Mouse (Mus musculus) liver, adult 2 months (tissue): ENCODE measurements around the gene Fam189a2. TPM values are rescaled to one million over a fixed set of nuclear protein-coding genes. Genes with fewer than 3 reads are reported as not detected.

Experiments
- DNase-seq: peaks from one replicate; pipeline ENCODE4 v3.0.0-alpha.2; 2011; ENCODE audit warnings: low read depth, low spot score; ENCODE audit errors: extremely low read depth
- H3K27ac ChIP-seq: fragments of 200-500 bp; replicated peaks from 2 replicates; pipeline ENCODE4 v1.5.1; 2012; ENCODE audit warnings: low read depth, mild to moderate bottlenecking, control low read depth, inconsistent platforms, low read length; ENCODE audit not compliant: insufficient read depth
- H3K27me3 ChIP-seq: fragments of 200-500 bp; 2 replicates; pipeline ENCODE4 v1.6.1; 2012; ENCODE audit warnings: mild to moderate bottlenecking, moderate library complexity, low read length, inconsistent platforms; ENCODE audit not compliant: control insufficient read depth, insufficient read depth
- H3K36me3 ChIP-seq: fragments of 200-500 bp; 2 replicates; pipeline ENCODE4 v1.6.1; 2012; ENCODE audit warnings: low read length, inconsistent platforms; ENCODE audit not compliant: control insufficient read depth, insufficient read depth
- H3K4me1 ChIP-seq: fragments of 200-500 bp; 2 replicates; pipeline ENCODE4 v1.6.1; 2011; ENCODE audit warnings: low read length; ENCODE audit not compliant: control insufficient read depth, insufficient read depth
- H3K4me3 ChIP-seq: fragments of 200-500 bp; 2 replicates; pipeline ENCODE4 v1.5.1; 2011; ENCODE audit warnings: low read depth, mild to moderate bottlenecking, control low read depth, low read length, moderate library complexity; ENCODE audit not compliant: insufficient read depth
- H3K79me2 ChIP-seq: fragments of 200-500 bp; 2 replicates; pipeline ENCODE4 v1.6.1; 2012; ENCODE audit warnings: inconsistent platforms, mild to moderate bottlenecking, low read length, moderate library complexity; ENCODE audit not compliant: control insufficient read depth, insufficient read depth
- H3K9ac ChIP-seq: fragments of 200-500 bp; 2 replicates; pipeline ENCODE4 v1.6.1; 2012; ENCODE audit warnings: low read depth, mild to moderate bottlenecking, control low read depth, inconsistent platforms, low read length
- CTCF ChIP-seq: fragments of 200-500 bp; IDR thresholded peaks from 2 replicates; pipeline ENCODE4 v1.5.1; 2011; ENCODE audit warnings: low read depth, low read length, control low read depth
- POLR2A ChIP-seq: fragments of 200-500 bp; IDR thresholded peaks from 2 replicates; pipeline ENCODE4 v1.6.1; 2011; ENCODE audit warnings: low read length, control low read depth; ENCODE audit not compliant: insufficient read depth; ENCODE audit errors: extremely low read depth
- WGBS: fragments of 180-500 bp; shearing (Covaris S2); methylation state at CpG from one replicate; pipeline ENCODE4 v1.1.7; 2018; 5-methylcytosine and 5-hydroxymethylcytosine counted together
- polyA plus RNA-seq: library from polyadenylated mRNA; depleted of rRNA; stranded (reverse); fragments of >200 nt; gene quantifications from 2 replicates; pipeline ENCODE4 v1.2.3, GENCODE M21; 2012
- total RNA-seq: library from RNA; depleted of rRNA; stranded (reverse); fragments of >200 nt; gene quantifications from 2 replicates; pipeline ENCODE4 v1.2.3, GENCODE M21; 2014

Fam189a2 gene
- total and polyA plus RNA-seq, 2 experiments, result 0.73 to 0.74 TPM

DNA sequence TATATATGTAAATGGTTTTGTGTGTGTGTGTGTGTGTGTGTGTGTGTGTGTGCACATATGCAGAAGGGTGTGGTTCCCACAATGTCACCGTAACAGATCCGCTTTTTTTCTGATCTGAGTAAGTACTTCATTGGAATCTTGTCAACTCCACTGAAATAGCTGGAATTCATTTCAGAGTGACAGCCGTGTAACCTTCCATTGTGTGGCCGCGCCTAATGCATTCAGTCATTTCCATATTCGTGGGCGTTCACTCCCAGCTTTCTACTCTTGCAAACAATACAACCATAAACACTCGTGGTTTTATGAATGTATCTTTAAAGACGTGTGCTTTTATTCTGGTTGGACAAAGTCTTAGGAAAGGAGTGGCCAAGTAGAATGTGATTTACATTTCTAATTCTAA lies 6.7 kb downstream of the Fam189a2 start:
- DNase-seq, result no peak
- no peak overlapping the region for H3K4me3 ChIP-seq
- TF ChIP-seq CTCF (no peak), POLR2A (no peak)
- H3K4me1 ChIP-seq, result 0 out of 2 replicates have a peak, but pooled peaks cover 3% of the 10 kb centered on the region
- WGBS, result 84% methylated on average over 9 of the region's 9 CpGs
- no peak overlapping the region for H3K27ac ChIP-seq
- no peaks in the 10 kb centered on the region for H3K36me3 ChIP-seq
- no peaks in the 10 kb centered on the region for H3K27me3 ChIP-seq
- H3K79me2 ChIP-seq, result no peaks in the 10 kb centered on the region
- no peak overlapping the region for H3K9ac ChIP-seq

DNA sequence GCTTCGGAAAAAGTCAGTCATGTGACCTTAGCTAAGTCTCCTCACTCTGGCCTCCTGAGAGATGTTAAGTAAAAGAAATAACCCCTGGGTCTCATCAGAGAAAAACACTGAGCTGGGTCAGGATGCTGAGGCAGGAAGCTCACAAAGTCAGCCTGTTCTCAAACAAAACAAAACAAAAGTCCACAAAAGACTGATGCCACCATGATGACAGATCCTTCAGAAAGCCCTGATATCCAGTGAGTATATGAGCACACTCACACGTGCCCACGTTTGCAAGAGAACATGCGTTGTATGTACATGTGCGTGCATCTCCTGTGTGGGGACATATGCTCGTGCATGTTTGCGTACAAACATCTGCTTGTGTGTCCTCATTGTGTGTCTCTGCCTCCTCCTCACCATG lies 7.5 kb downstream of the Fam189a2 start:
- TF ChIP-seq POLR2A, result no peak
- TF ChIP-seq CTCF, result no peak
- 0 out of 2 replicates have a peak, but pooled peaks cover 3% of the 10 kb centered on the region for H3K4me1 ChIP-seq
- H3K9ac ChIP-seq, result no peak overlapping the region
- WGBS, result 77% methylated on average over 7 of the region's 7 CpGs
- no peaks in the 10 kb centered on the region for H3K27me3 ChIP-seq
- no peaks in the 10 kb centered on the region for H3K36me3 ChIP-seq
- H3K27ac ChIP-seq, result no peak overlapping the region
- no peak for DNase-seq
- H3K4me3 ChIP-seq, result no peak overlapping the region
- H3K79me2 ChIP-seq, result no peaks in the 10 kb centered on the region

DNA sequence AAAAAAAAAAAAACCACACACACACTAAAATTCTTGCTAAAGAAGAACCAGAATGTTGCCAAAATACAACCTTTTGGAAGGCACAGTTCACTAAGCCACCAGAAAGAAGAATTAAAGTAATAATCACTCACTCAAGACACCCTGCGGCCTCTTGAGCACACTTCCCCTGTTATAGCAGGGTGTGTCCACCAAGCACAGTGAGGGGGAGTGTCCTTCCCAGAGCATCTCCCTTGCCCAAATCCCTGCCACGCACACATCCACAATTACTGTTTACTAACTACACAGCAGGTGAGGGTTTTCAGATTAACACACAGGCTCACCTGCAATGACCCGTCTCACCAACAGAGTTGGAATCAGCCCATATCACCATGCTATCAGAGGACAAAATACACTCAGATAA lies 8.0 kb downstream of the Fam189a2 start:
- Histone ChIP-seq H3K4me1 (peaks cover 6% of the 10 kb centered on the region; the same call in 1 of the 2 replicates), H3K79me2 (no peaks in the 10 kb centered on the region), H3K27me3 (no peaks in the 10 kb centered on the region), H3K4me3 (no peak overlapping the region), H3K27ac (no peak overlapping the region), H3K36me3 (no peaks in the 10 kb centered on the region), H3K9ac (no peak overlapping the region)
- WGBS, result 41% methylated on average over 3 of the region's 3 CpGs
- DNase-seq, result no peak
- no peak for TF ChIP-seq POLR2A
- TF ChIP-seq CTCF, result no peak

DNA sequence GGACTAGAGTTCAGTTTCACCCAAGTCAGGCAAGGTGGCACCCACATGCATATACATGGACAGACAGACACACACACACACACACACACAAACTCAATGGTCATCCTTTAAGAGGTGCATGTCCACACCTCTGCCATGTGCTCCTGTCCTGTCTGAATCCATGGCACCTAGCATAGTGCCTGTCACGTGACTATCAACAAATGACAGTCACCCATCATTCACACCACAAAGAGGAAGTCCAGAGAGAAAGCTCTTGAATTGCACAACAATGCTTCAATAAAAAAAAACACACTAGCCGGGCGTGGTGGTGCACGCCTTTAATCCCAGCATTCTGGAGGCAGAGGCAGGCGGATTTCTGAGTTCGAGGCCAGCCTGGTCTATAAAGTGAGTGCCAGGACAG lies 8.5 kb downstream of the Fam189a2 start:
- no peak for TF ChIP-seq CTCF
- 90% methylated on average over 6 of the region's 6 CpGs for WGBS
- no peaks in the 10 kb centered on the region for H3K27me3 ChIP-seq

DNA sequence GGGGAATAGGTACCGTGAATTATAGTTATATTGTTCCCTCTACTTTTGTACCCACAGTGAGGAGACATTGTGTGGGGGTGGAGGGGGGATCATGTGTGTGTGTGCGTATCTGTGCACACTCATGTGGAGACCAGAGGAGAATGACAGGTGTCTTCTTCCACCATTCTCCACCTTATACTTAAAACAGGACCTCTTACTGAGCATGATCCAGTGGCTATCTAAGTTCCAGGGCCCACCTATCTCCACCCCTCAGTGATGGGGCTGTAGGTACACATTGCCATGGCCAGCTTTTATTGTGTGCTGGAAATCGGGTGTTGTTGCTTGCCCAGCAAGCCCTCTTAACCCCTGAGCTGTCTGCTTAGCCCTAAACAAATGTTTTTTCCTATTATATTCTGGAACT lies 10.1 kb downstream of the Fam189a2 start:
- no peak overlapping the region for H3K9ac ChIP-seq
- TF ChIP-seq CTCF (no peak), POLR2A (no peak)

More for the DNA sequence above, 8.5 kb downstream of the Fam189a2 start:
- H3K36me3 ChIP-seq, result no peaks in the 10 kb centered on the region
- no peak for DNase-seq
- no peak overlapping the region for H3K9ac ChIP-seq
- no peak overlapping the region for H3K27ac ChIP-seq
- H3K79me2 ChIP-seq, result no peaks in the 10 kb centered on the region
- H3K4me1 ChIP-seq, result peaks cover 6% of the 10 kb centered on the region; the same call in 1 of the 2 replicates
- no peak overlapping the region for H3K4me3 ChIP-seq

DNA sequence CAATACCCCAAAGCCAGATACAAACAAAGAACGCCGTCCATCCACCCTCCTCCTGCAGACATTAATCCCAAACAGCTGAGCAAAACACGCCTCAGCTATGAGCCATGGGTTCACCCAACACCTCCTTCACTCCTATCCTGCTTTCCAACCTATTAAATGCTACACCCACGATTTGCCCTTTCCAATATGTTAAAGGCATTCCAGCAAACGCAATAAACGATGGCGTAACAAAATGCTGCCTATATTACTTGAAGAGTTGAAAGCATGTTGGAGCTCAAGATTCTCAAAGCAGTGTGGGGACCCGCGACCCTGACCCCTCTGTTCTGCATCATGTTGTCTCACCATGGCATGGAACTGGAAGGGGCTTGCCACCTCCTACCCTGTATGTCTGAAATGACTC lies 11.2 kb downstream of the Fam189a2 start:
- TF ChIP-seq POLR2A, result no peak
- no peak for TF ChIP-seq CTCF
- Histone ChIP-seq H3K9ac (no peak overlapping the region), H3K4me3 (no peak overlapping the region), H3K79me2 (no peaks in the 10 kb centered on the region), H3K4me1 (peaks cover 9% of the 10 kb centered on the region; the same call in 1 of the 2 replicates), H3K27ac (no peak overlapping the region), H3K36me3 (no peaks in the 10 kb centered on the region), H3K27me3 (no peaks in the 10 kb centered on the region)
- 91% methylated on average over 9 of the region's 9 CpGs for WGBS
- no peak for DNase-seq

More for the DNA sequence above, 10.1 kb downstream of the Fam189a2 start:
- Histone ChIP-seq H3K27ac (no peak overlapping the region), H3K79me2 (no peaks in the 10 kb centered on the region), H3K36me3 (no peaks in the 10 kb centered on the region), H3K4me3 (no peak overlapping the region), H3K4me1 (peaks cover 9% of the 10 kb centered on the region; the same call in 1 of the 2 replicates), H3K27me3 (no peaks in the 10 kb centered on the region)
- no peak for DNase-seq
- 84% methylated on average over 3 of the region's 3 CpGs for WGBS

DNA sequence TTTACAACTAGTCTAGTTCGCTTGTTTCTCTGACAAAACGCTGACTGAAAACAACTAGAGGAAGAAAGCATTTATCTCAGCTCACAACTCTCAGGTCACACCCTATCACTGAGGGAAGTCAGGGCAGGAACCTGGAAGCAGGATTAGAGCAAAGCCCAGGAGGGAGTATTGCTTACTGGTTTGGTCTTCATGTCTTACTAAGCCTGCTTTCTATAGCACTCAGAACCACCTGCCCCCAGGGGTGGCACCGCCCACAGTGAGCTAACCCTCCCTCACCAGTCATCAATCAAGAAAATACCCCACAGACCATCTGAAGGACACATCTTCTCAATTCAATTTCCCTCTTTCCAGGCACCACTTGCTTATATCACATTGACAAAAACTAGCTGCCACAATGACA lies 12.4 kb downstream of the Fam189a2 start:
- no peak overlapping the region; the same call in 1 of the 2 replicates for H3K27ac ChIP-seq
- H3K27me3 ChIP-seq, result no peaks in the 10 kb centered on the region
- H3K4me3 ChIP-seq, result no peak overlapping the region
- H3K4me1 ChIP-seq, result peaks cover 9% of the 10 kb centered on the region; the same call in 1 of the 2 replicates
- H3K79me2 ChIP-seq, result no peaks in the 10 kb centered on the region
- H3K36me3 ChIP-seq, result no peaks in the 10 kb centered on the region
- WGBS, result 81% methylated on average over 3 of the region's 3 CpGs
- TF ChIP-seq POLR2A (no peak), CTCF (no peak)
- DNase-seq, result no peak
- H3K9ac ChIP-seq, result no peak overlapping the region
